Mouse (Mus musculus) lung, adult 2 months (tissue): Measurements from ENCODE around the gene Rfx4.

Experiments
- CTCF ChIP-seq: fragments of 200-500 bp; IDR thresholded peaks from 2 replicates; pipeline ENCODE4 v1.5.1; 2011; ENCODE audit warnings: mild to moderate bottlenecking, low read length, control low read depth; ENCODE audit not compliant: insufficient read depth
- POLR2A ChIP-seq: fragments of 200-500 bp; IDR thresholded peaks from 2 replicates; pipeline ENCODE4 v1.6.1; 2011; ENCODE audit warnings: low read depth, mild to moderate bottlenecking, control low read depth, low read length, borderline replicate concordance; ENCODE audit errors: extremely low read depth

DNA sequence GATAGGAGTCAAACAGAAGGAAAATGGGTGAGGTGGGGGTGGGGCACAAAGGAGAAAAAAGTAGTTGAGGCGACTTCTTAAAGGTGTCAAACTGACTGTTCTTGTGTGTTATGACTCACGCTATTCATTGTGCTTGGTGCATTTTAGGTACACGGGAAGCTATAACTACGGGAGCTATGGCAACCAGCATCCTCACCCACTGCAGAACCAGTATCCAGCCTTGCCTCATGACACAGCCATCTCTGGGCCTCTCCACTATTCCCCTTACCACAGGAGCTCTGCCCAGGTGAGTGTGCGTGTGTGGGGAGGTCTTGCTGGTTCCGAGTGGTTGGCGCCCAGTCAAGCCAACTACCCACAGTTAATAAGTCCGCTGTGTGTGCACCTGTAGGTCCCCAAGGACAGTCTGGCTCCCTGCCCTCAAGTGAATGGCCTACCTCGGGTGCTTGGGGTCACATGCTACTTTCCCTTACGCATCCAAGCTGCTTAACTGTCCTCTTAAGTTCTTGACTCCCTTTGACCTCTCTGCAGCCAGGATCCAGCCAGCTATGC lies 140.0 kb downstream of the Rfx4 start:
- TF ChIP-seq CTCF: no peak
- no peak for TF ChIP-seq POLR2A
